Mouse (Mus musculus) cerebral cortex, adult 2 months (tissue): ENCODE data around the gene Mbtps2.

Source experiments
- WGBS: fragments of 180-500 bp; shearing (Covaris S2); methylation state at CpG from one replicate; pipeline ENCODE4 v1.1.7; 2018; 5-methylcytosine and 5-hydroxymethylcytosine counted together

The Mbtps2 gene

DNA sequence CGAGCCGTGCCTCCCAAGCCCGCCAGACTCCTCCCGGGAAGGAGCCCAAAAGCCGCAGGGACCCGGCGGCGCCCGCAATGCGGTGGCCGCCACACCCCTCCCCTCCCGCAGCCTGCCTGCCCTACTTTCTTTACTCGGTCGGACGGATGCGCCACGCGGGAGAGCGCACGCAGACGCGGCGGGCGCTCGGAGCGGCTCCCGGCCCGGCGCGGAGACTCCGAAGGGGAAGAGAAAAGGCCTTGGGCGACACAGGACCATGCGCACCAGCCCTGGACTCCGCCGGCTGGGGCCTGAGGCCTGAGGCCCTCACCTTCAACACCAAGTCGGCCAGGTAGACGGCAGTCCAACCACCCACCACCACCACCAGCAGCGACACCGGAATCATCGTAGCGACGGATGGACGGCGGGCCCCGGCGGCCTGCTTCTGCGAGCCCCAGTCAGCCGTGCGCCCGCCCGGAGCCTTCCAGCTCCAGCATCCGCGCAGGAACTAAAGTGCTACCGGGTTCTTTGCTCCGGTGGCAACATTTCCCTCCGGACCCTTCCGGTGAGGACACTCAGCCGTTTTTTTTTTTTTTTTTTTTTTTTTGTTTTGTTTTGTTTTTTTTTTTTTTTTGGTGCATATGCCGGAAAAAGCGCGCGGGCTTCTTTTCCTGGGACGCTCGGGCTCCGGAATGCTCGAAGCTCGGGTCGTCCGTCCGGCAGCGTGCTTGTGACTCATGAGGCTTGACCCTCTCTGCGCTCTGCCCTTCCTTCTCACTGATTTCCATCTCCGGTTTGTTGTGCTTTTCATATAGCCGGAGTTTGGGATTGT lies at the start of gene Mbtps2:
Mbtps2 (minus strand) TSS at position 530 of the 811 bp plus-strand sequence.
- 2% methylated on average over 70 of the region's 74 CpGs for WGBS

- 58% methylated on average over 1 of the region's 1 CpGs for WGBS
These were observed 47.9 kb upstream of the Mbtps2 start for GRCm38 (mm10) chrX:157646399-157646798.

DNA sequence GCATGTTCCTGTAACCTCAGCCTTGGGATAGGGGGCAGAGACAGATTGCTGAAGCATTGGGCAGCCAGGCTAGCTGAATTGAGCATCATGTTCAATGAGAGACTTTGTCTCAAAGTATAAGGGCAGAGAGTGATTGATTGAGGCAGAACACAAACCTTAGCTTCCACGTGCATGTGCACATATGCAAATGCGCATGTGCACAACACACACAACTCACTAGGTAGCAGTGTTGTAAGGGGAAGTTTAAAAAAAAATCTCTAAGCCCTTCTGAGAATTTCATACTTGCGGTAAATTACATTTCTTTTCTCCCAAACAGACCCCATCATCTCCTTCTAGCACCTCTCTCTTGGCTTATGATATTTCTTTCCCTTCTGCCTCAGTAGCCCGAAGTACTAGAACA lies 46.2 kb upstream of the Mbtps2 start:
- WGBS: 76% methylated on average over 4 of the region's 4 CpGs

DNA sequence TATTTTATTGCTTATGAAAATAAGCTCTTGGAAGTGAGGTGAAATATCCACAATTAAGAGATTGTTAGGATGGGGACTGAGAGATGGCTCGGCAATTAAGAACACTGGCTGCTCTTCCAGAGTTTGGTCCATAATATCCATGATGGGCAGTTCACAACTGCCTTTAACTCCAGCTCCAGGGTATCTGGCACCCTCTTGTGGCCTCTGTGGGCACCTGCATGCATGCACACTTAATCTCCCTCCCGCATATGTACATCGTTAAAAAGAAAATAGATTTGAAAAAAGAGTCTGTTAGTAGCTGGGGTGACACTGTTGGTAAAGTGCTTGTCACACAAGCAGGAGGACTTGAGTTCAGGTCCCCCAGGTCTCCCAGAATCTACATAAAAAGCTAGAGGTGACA lies 45.8 kb upstream of the Mbtps2 start:
- WGBS: 11% methylated on average over 3 of the region's 3 CpGs

- 62% methylated on average over 5 of the region's 5 CpGs for WGBS
These were observed 44.3 kb upstream of the Mbtps2 start for GRCm38 (mm10) chrX:157642856-157643255.

DNA sequence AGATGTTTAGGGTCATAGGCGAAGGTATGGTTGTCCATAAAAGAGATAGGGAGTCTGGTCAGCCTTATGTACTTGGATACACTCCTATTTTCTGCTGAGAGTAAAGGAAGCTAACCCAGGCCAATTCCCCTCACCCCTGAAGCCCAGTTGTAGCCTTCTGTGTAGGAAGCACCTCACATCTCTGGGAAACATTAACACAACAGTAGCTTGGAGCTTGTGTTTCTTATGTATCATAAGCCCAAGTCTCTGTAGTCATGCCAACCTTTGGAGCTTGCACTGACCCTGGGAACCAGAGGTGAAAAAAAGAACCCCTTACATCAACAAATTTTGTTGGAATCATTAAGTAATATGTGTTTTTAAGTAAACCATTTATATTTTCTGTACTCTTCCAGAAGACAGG lies 38.7 kb upstream of the Mbtps2 start:
- 87% methylated on average over 1 of the region's 1 CpGs for WGBS

GRCm38 (mm10) chrX:157633676-157634414 lies 35.3 kb upstream of the Mbtps2 start:
- WGBS: 71% methylated on average over 3 of the region's 3 CpGs

DNA sequence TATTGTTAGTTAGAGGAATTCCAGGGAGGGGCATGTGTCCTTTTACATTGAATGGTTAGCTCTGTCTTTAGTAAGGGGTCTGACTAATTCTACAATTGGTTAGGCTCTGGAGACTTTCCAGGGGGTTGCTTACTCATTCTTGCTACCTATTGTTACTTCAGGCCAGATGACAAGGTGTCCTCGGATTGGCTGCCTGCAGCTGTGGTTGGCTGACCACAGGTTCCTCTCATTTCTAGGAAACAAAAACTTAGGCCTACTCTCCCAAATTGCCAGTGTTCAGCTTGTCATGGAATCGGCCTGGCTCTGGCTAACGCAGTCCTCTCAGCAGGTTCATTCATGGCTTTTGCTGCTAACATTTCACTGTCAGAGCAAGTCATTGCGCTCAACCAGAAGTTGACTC lies 31.8 kb upstream of the Mbtps2 start:
- WGBS: 75% methylated on average over 4 of the region's 4 CpGs

GRCm38 (mm10) chrX:157612894-157613293 lies 14.4 kb upstream of the Mbtps2 start:
- 18% methylated on average over 32 of the region's 32 CpGs for WGBS

DNA sequence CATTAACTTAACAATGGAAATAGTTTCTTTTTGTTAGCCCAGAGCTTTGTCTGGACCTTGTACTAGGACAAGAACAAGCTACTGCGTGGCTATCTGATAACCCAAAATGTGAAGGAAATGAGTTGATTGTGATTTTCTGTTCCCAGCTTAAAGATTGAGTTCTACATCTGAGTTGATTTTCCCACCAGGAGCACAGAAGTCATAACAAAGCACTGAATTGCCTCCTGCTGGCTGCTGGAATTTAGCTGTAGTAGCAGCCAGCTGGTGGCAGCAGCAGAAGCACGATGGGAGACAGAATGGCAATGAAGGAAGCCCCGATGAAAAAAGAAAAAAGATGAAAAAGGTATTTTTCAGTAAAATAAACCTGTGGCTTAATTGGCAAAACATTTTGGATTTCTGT lies 2.9 kb upstream of the Mbtps2 start:
- WGBS: 5% methylated on average over 3 of the region's 3 CpGs

DNA sequence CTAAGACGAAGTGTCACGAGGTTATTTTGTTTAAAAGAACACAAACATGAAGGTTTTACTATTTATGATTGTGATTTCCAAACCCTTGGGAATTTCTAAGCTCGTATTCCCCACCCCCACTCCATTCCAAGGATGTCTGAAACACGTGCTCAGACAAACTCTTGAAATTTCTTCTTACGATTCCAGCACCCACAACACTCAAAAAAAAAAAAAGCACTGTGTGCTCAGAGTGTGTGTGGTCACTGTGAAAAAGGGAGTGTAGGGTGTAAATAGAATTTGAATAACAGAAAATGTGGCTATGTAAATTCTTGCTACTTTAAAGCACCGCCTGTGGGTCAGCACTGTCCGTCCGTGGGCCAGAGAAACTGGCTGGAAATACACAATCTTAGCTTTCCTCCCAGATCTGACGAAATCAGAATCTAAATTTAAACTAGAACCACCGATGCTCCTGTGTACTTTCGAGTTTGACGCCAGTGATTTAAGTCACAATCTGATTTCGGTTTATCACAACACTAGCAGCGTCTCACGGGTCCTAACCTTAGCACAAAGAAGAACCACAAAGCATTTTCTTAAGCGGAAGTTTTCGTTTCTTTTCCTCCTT lies 830 bp downstream of the Mbtps2 start:
- 8% methylated on average over 17 of the region's 17 CpGs for WGBS

DNA sequence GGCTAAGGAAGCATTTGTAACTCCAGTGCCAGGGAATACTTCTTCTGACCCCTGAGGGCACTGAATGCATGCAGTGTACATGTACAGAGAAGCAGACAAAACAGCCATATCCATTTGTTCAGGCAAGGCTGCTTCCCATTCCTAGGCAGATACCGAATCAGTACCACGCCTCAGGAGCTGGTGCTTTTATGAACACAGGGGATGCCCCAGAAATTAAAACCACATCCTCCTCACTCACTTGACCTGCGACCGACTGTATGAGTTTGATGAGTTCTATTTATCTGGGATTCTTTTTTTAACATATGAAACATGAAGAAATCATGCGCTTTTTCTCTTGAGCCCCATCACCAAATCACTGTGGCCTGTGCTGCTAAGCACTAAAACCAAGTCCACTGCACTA lies 1.7 kb downstream of the Mbtps2 start:
- 68% methylated on average over 5 of the region's 5 CpGs for WGBS

DNA sequence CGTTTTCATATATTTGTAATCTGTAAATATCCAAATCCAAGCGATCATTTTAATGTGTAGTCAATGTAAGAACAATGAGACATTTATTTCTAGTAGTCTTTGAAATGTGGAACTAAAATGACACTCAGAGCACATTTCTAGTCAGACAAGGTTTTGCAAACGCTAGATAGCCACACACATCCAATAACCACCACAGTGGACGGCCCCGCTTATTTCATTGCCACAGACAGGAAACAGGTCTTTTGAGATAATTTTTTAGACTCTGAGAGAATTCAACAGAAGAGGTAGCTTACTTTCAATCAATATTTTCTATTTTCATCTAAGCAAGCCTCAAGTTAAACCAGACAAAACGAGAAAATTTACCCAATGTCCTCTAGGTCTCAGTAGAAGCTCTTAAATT lies 2.6 kb downstream of the Mbtps2 start:
- 78% methylated on average over 6 of the region's 6 CpGs for WGBS

- WGBS: 62% methylated on average over 2 of the region's 2 CpGs
These were observed 3.9 kb downstream of the Mbtps2 start for GRCm38 (mm10) chrX:157594606-157595005.

DNA sequence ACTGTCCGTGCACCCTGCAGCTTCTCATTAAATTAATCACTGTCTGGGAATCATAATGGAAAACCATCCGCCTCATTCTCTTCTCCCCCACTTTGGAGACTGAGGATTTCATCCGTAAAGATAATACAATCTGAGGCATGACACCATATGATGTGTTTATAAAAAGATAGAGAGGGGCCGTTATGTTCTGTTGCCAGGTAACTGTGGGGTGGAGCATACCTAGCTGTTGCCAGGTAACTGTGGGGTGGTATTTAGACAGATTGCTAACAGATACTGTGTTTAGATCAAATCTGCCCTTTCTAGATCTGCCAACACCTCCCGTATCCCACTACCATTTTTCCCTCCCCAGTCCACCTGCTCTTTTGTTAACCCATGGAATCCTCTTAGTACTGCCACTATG lies 11.5 kb downstream of the Mbtps2 start:
- WGBS: 56% methylated on average over 5 of the region's 5 CpGs

DNA sequence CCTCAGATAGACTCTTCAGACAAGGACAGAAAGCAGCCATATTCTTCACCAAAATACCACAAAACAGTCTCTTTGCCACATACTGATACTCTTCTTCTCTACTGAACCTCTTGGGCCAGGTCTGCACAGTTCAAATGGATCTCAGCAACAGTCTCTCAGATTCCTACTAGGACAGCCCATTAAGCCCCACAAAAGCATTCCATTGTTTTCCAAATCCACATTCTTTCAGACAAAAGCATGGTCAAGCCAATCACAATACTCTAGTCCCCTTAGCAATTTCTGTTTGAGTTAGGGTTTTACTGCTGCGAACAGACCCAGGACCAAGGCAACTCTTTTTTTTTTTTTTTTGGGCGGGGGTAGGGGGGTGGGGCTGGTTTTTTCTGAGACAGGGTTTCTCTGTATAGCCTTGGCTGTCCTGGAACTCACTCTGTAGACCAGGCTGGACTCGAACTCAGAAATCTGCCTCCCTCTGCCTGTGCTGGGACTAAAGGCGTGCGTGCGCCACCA lies 19.4 kb downstream of the Mbtps2 start:
- WGBS: 86% methylated on average over 6 of the region's 6 CpGs

DNA sequence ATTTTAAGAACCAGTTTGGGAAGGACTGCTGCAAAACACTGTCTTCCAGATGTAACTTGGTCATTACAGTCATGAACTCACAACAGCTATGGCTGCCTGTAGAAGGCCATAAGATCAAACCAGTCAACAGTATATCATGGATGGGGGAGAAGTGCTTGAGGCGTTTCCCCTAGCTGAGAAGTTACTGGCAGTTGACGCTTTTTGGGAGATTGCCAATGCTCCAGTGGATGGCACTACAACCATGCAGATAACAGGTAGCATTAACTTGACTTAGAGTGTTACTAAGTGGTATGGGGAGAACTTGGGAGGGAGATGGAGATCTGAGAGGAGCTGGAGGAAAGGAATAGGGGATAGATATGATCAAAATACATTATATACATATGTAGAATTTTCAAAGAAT lies 23.8 kb downstream of the Mbtps2 start:
- WGBS: 83% methylated on average over 2 of the region's 2 CpGs

DNA sequence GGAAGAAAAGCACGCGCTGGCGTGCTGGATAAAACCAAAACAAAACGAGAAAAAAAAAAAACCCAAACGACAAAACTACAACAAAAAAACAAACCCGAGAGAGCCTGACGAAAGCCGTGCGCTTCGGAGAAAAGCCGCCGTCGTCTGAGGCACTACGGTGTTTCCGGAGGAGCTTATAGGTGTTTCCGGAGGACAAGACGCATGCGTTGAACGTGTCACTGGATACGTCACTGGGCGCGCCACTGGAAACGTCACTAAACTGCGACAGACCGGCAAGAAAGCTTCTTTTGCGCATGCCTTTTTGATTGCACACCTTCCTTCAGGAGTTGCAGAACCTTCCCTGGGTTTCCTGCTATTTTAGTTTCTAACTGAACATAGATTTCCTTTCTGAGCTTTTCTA lies 29.7 kb downstream of the Mbtps2 start, which contains the start of gene Yy2:
Yy2 (minus strand) TSS at position 146 of the 400 bp plus-strand sequence.
- 95% methylated on average over 26 of the region's 26 CpGs for WGBS

GRCm38 (mm10) chrX:157563794-157564193 lies 34.7 kb downstream of the Mbtps2 start:
- 92% methylated on average over 10 of the region's 10 CpGs for WGBS

DNA sequence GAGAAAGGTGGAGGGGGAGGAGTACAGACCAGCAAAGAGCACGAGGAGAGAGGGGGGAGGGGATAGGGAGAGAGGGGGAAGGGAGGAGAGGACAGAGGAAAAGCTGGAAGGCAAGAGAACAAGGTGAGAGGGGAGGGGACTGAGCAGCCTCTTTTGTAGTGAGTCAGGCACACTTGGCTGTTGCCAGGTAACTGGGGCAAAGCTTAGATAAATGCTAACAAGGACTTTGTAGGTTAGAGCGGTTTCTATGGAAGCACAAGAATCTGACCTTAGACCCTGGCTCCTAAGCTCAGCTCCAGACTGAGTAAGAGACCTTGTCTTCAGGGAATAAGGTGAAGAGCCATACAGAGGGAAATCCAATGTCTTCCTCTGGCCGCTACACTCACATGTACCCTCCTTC lies 51.4 kb downstream of the Mbtps2 start:
- WGBS: 58% methylated on average over 3 of the region's 3 CpGs

- WGBS: 65% methylated on average over 5 of the region's 5 CpGs
These were observed 92.1 kb downstream of the Mbtps2 start for GRCm38 (mm10) chrX:157506400-157506799.

GRCm38 (mm10) chrX:157504506-157504905 lies 94.0 kb downstream of the Mbtps2 start:
- WGBS: 33% methylated on average over 1 of the region's 1 CpGs
